Mouse (Mus musculus): ENCODE results near the gene Elmo1. TPM values are rescaled to one million over a fixed set of nuclear protein-coding genes. Genes with fewer than 3 reads are reported as not detected.

Gene Elmo1
- polyA plus RNA-seq, 1 experiment from 2014 or later, result 12.3 TPM

DNA sequence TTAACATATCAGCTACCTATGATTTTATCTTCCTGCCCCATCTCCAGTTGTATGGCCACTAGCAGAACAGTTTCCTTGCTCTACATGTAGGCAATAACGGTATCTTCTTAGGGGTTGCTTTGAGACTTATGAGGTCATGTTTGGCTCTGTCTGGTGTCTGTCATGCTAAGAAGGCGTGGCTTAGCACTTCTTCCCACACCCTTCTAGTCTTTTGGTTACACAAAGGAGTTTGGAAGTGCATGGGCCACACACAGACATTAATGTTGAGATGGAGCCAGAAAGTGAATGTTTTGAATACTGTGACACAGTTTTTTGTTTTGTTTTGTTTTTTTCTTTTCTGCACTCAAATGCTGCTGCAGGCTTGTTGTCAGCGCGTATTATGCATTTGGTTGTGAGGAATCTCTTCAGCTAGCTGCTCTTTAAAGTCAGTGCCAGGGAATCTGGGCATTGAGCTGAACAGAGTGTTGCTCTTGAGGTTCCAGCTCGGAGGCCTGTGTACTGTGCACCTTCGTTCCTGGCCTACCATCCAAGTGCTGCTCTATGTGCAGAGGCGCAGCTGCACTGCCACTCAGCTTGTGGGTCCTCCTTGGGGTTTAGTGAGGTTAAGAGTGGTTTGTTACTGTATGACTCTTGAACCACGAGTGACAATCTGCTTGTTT lies 31.1 kb downstream of the Elmo1 start:
- DNase-seq (ENCODE audit: low spot score) (no peak), ATAC-seq (replicated peaks; ENCODE audit: low FRiP score) (no peak)
- Histone ChIP-seq H3K9ac (ENCODE audit: low read length) (no peak overlapping the region), H3K4me1 (replicated peaks; ENCODE audit: control insufficient read depth, insufficient read depth, low read length) (no peaks in the 10 kb centered on the region), H3K27me3 (ENCODE audit: control insufficient read depth, insufficient read depth, low read length) (peaks cover 25% of the 10 kb centered on the region), H3K4me2 (ENCODE audit: low read depth, low read length, severe bottlenecking) (no peak overlapping the region), H3K9me3 (ENCODE audit: control insufficient read depth, low read length) (no peaks in the 10 kb centered on the region), H3K36me3 (ENCODE audit: control insufficient read depth, insufficient read depth, low read length) (no peaks in the 10 kb centered on the region), H3K27ac (ENCODE audit: low read depth, low read length) (no peak overlapping the region), H3K4me3 (ENCODE audit: low read depth, low read length) (no peak overlapping the region)
- 88% methylated on average over 8 of the region's 8 CpGs for WGBS

DNA sequence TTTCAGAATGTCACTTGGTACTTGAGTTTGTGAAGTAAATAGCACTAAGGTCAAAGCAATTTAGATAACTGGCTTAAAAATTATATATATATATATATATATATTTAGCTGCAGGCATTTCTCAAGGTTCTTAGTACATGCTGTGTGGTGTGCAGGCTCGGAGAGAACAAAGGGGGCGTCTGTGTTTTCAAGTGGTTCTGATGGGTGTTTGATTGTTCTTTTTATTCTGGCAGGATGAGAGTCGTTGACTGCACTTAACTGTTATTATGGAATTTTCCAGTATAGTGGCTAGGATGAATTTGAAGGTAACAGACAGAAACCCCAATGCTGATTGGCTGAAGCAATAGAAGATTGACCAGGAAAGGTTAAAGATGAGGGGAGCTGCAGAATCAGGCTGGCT lies 33.6 kb downstream of the Elmo1 start:
- DNase-seq (ENCODE audit: low spot score) (no peak), ATAC-seq (replicated peaks; ENCODE audit: low FRiP score) (no peak)
- Histone ChIP-seq H3K9me3 (ENCODE audit: control insufficient read depth, low read length) (no peaks in the 10 kb centered on the region), H3K4me2 (ENCODE audit: low read depth, low read length, severe bottlenecking) (no peak overlapping the region), H3K27ac (ENCODE audit: low read depth, low read length) (no peak overlapping the region), H3K9ac (ENCODE audit: low read length) (no peak overlapping the region), H3K27me3 (ENCODE audit: control insufficient read depth, insufficient read depth, low read length) (peaks cover 24% of the 10 kb centered on the region), H3K4me3 (ENCODE audit: low read depth, low read length) (no peak overlapping the region), H3K36me3 (ENCODE audit: control insufficient read depth, insufficient read depth, low read length) (no peaks in the 10 kb centered on the region), H3K4me1 (replicated peaks; ENCODE audit: control insufficient read depth, insufficient read depth, low read length) (no peaks in the 10 kb centered on the region)
- WGBS, result 48% methylated on average over 3 of the region's 3 CpGs

DNA sequence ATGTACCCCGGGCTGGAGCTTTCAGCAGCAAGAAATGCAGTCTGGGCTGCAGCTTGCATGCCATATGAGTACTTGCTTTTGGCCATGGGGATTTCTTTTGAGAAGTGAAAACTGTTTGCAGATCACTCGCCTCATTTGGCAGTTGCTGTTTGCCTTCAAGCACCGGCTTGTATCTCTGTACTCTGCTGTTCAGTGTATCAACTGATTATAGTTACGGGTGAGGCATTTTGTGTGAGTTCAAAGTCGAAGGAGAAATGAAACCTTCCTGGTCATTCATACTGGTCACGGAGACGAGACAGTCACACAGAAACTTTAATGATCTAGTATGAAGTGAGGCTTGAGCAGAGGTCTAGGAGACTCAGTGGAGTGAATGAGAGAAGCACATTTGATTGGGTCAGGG lies 34.6 kb downstream of the Elmo1 start:
- Histone ChIP-seq H3K4me2 (ENCODE audit: low read depth, low read length, severe bottlenecking) (no peak overlapping the region), H3K4me3 (ENCODE audit: low read depth, low read length) (no peak overlapping the region), H3K4me1 (replicated peaks; ENCODE audit: control insufficient read depth, insufficient read depth, low read length) (no peaks in the 10 kb centered on the region), H3K27me3 (ENCODE audit: control insufficient read depth, insufficient read depth, low read length) (peaks cover 18% of the 10 kb centered on the region), H3K36me3 (ENCODE audit: control insufficient read depth, insufficient read depth, low read length) (no peaks in the 10 kb centered on the region), H3K27ac (ENCODE audit: low read depth, low read length) (no peak overlapping the region), H3K9ac (ENCODE audit: low read length) (no peak overlapping the region), H3K9me3 (ENCODE audit: control insufficient read depth, low read length) (no peaks in the 10 kb centered on the region)
- WGBS, result 86% methylated on average over 7 of the region's 7 CpGs
- ATAC-seq (replicated peaks; ENCODE audit: low FRiP score) (no peak), DNase-seq (ENCODE audit: low spot score) (no peak)

DNA sequence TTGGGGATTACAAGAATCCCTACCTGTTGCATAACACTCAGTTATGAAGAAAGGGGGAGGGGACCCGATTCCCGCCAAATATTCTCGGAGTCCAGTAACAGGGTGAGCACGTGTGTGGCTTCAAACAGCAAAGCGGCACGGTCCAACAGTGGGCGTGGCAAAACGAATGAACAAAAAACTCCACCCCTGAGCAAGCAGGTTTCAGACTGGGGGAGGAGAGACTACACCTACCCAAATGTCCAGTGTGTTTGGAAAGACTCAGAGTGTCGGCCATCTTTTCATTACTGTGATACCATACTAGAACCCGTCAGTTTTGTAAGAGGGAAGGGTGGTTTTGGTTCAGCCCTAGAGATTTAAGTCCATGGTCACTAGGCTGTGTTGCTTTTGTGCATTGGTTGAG lies 35.4 kb downstream of the Elmo1 start:
- Histone ChIP-seq H3K4me1 (replicated peaks; ENCODE audit: control insufficient read depth, insufficient read depth, low read length) (no peaks in the 10 kb centered on the region), H3K4me2 (ENCODE audit: low read depth, low read length, severe bottlenecking) (no peak overlapping the region), H3K27me3 (ENCODE audit: control insufficient read depth, insufficient read depth, low read length) (peaks cover 14% of the 10 kb centered on the region), H3K27ac (ENCODE audit: low read depth, low read length) (no peak overlapping the region), H3K4me3 (ENCODE audit: low read depth, low read length) (no peak overlapping the region), H3K36me3 (ENCODE audit: control insufficient read depth, insufficient read depth, low read length) (no peaks in the 10 kb centered on the region), H3K9ac (ENCODE audit: low read length) (no peak overlapping the region), H3K9me3 (ENCODE audit: control insufficient read depth, low read length) (no peaks in the 10 kb centered on the region)
- 91% methylated on average over 10 of the region's 10 CpGs for WGBS
- DNase-seq (ENCODE audit: low spot score) (no peak), ATAC-seq (replicated peaks; ENCODE audit: low FRiP score) (0 out of 2 replicates have a peak, but pooled peaks have one; percentile 7)

DNA sequence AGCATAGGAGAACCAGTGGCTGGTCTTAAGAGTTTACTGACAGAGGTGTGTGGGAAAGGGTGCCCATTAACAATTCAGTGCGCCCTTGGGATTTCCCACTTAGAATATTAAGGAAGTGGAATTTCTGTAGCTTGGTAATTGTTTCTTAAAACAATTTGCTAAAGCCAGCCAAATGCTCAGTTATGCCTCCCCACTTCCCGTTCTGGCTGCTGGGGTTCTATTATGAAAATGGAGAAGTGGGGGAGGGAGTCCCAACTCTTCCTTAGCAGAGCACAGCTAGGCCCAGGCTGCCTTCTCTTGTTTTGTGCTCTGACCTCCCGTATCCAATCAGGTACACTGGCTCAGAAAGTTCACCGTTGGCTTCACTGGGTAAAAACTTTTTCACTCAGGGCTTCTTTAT lies 37.2 kb downstream of the Elmo1 start:
- Histone ChIP-seq H3K4me3 (ENCODE audit: low read depth, low read length) (no peak overlapping the region), H3K9ac (ENCODE audit: low read length) (no peak overlapping the region), H3K36me3 (ENCODE audit: control insufficient read depth, insufficient read depth, low read length) (no peaks in the 10 kb centered on the region), H3K4me2 (ENCODE audit: low read depth, low read length, severe bottlenecking) (no peak overlapping the region), H3K9me3 (ENCODE audit: control insufficient read depth, low read length) (no peaks in the 10 kb centered on the region), H3K27ac (ENCODE audit: low read depth, low read length) (no peak overlapping the region), H3K4me1 (replicated peaks; ENCODE audit: control insufficient read depth, insufficient read depth, low read length) (no peaks in the 10 kb centered on the region), H3K27me3 (ENCODE audit: control insufficient read depth, insufficient read depth, low read length) (peaks cover 9% of the 10 kb centered on the region; the same call in 1 of the 2 replicates)
- DNase-seq (ENCODE audit: low spot score) (no peak), ATAC-seq (replicated peaks; ENCODE audit: low FRiP score) (no peak)
- 65% methylated on average over 4 of the region's 4 CpGs for WGBS

DNA sequence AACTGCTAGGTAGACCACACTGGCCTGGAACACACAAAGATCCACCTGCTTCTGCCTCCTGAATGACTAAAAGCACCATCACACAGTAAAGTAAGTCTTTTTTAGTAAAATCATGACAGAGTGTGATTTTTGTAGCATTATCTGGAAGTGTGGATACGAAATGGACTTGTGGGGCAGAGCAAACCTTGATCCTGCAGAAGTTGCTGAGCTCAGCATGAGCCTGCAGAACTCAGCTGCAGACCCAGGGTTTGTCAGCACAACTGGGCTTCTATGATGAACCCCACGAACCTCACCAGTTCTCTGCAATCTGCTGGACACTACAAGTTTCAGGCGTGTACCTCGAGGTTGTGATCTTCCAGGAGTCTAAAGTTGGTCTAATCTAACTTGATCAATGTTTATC lies 37.7 kb downstream of the Elmo1 start:
- no peaks in the 10 kb centered on the region for H3K9me3 ChIP-seq (ENCODE audit: control insufficient read depth, low read length)
- no peak overlapping the region for H3K4me2 ChIP-seq (ENCODE audit: low read depth, low read length, severe bottlenecking)
- 91% methylated on average over 4 of the region's 4 CpGs for WGBS
- peaks cover 7% of the 10 kb centered on the region; the same call in 1 of the 2 replicates for H3K27me3 ChIP-seq (ENCODE audit: control insufficient read depth, insufficient read depth, low read length)
- no peak overlapping the region for H3K4me3 ChIP-seq (ENCODE audit: low read depth, low read length)
- no peak overlapping the region for H3K27ac ChIP-seq (ENCODE audit: low read depth, low read length)
- ATAC-seq (replicated peaks; ENCODE audit: low FRiP score) (no peak), DNase-seq (ENCODE audit: low spot score) (no peak)
- no peaks in the 10 kb centered on the region for H3K36me3 ChIP-seq (ENCODE audit: control insufficient read depth, insufficient read depth, low read length)
- no peaks in the 10 kb centered on the region for H3K4me1 ChIP-seq (replicated peaks; ENCODE audit: control insufficient read depth, insufficient read depth, low read length)
- H3K9ac ChIP-seq (ENCODE audit: low read length), result no peak overlapping the region

DNA sequence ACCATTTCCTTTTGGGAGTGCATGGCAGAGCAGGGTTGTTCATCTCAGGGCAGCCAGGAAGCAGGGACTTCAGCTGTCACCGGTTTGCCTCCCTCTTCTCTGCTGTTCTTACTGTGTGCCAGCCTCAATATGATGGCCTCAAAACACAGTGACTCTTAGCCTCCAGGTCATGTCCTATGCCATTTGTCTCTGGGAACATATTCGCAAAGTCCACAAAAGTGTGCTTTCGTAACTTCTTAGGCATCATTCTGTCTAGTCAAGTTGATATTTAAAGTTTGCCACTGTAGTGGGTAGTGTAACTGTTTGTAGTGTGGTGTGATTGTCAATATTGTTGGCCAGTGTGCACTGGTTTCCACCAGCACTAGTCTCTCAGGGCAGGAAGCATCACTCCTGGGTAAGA lies 40.3 kb downstream of the Elmo1 start:
- DNase-seq (ENCODE audit: low spot score) (no peak), ATAC-seq (replicated peaks; ENCODE audit: low FRiP score) (no peak)
- no peak overlapping the region for H3K4me2 ChIP-seq (ENCODE audit: low read depth, low read length, severe bottlenecking)
- 90% methylated on average over 3 of the region's 3 CpGs for WGBS
- H3K9ac ChIP-seq (ENCODE audit: low read length), result no peak overlapping the region
- no peak overlapping the region for H3K4me3 ChIP-seq (ENCODE audit: low read depth, low read length)
- H3K4me1 ChIP-seq (replicated peaks; ENCODE audit: control insufficient read depth, insufficient read depth, low read length), result no peaks in the 10 kb centered on the region
- no peaks in the 10 kb centered on the region for H3K9me3 ChIP-seq (ENCODE audit: control insufficient read depth, low read length)
- H3K27me3 ChIP-seq (ENCODE audit: control insufficient read depth, insufficient read depth, low read length), result no peaks in the 10 kb centered on the region
- no peaks in the 10 kb centered on the region for H3K36me3 ChIP-seq (ENCODE audit: control insufficient read depth, insufficient read depth, low read length)
- H3K27ac ChIP-seq (ENCODE audit: low read depth, low read length), result no peak overlapping the region

DNA sequence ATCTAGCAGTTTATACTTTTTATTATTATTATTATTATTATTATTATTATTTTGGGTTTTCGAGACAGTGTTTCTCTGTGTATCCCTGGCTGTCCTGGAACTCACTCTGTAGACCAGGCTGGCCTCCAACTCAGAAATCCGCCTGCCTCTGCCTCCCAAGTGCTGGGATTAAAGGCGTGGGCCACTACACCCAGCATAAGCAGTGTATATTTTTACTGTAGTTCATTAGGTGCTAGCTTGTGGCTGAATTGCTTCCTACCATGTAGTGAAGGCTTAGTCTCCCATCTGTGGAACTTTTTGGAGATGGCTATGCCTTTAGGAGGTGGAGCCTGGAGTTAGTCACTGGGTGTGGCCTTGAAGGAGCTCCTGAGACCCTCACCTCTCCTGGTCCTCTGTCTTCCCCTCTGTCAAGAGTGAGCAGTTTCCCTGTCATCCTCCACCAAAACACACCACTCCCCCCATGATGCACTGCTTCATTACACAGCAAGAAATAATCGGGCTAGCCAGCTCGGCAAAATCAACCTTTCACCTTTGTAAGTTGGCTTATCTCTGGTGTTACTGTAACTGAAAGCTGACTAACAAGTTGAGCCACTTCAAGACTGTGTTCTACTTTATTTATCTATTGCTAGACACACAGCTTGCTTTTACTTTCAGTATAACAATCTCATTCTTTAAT lies 41.1 kb downstream of the Elmo1 start:
- 88% methylated on average over 5 of the region's 5 CpGs for WGBS
- H3K9me3 ChIP-seq (ENCODE audit: control insufficient read depth, low read length), result no peaks in the 10 kb centered on the region
- H3K4me2 ChIP-seq (ENCODE audit: low read depth, low read length, severe bottlenecking), result no peak overlapping the region
- no peak overlapping the region for H3K27ac ChIP-seq (ENCODE audit: low read depth, low read length)
- H3K4me1 ChIP-seq (replicated peaks; ENCODE audit: control insufficient read depth, insufficient read depth, low read length), result no peaks in the 10 kb centered on the region
- H3K36me3 ChIP-seq (ENCODE audit: control insufficient read depth, insufficient read depth, low read length), result no peaks in the 10 kb centered on the region
- DNase-seq (ENCODE audit: low spot score) (no peak), ATAC-seq (replicated peaks; ENCODE audit: low FRiP score) (no peak)
- no peak overlapping the region for H3K4me3 ChIP-seq (ENCODE audit: low read depth, low read length)
- H3K27me3 ChIP-seq (ENCODE audit: control insufficient read depth, insufficient read depth, low read length), result no peaks in the 10 kb centered on the region
- H3K9ac ChIP-seq (ENCODE audit: low read length), result no peak overlapping the region

DNA sequence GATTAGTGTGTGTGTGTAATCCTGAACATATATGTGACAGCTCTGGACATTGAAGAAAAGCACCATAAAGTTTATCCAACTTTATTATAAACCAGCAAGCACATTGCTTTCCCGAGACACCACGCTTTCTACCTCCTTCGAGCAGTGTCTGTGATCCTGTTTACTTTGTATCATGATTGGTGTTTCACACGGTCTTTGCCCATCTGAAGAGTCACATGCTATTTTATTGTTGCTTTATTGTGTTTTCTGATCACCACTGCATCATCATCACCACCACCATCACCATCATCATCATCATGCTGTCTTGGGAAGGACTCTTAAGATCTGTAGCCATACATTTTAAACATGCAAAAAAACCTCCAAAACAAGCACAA lies 41.6 kb downstream of the Elmo1 start:
- no peak overlapping the region for H3K27ac ChIP-seq (ENCODE audit: low read depth, low read length)
- H3K9me3 ChIP-seq (ENCODE audit: control insufficient read depth, low read length), result no peaks in the 10 kb centered on the region
- no peak for ATAC-seq (replicated peaks; ENCODE audit: low FRiP score)
- no peaks in the 10 kb centered on the region for H3K36me3 ChIP-seq (ENCODE audit: control insufficient read depth, insufficient read depth, low read length)
- whole genome bisulfite sequencing, result 93% methylated on average over 4 of the region's 4 CpGs
- H3K27me3 ChIP-seq (ENCODE audit: control insufficient read depth, insufficient read depth, low read length), result no peaks in the 10 kb centered on the region
- DNase-seq (ENCODE audit: low spot score), result no peak
- no peaks in the 10 kb centered on the region for H3K4me1 ChIP-seq (replicated peaks; ENCODE audit: control insufficient read depth, insufficient read depth, low read length)
- H3K4me2 ChIP-seq (ENCODE audit: low read depth, low read length, severe bottlenecking), result no peak overlapping the region
- no peak overlapping the region for H3K4me3 ChIP-seq (ENCODE audit: low read depth, low read length)
- no peak overlapping the region for H3K9ac ChIP-seq (ENCODE audit: low read length)
